Mouse (Mus musculus): Measurements from ENCODE around the gene Add3.

- TF ChIP-seq POLR2A (IDR thresholded peaks at IDR 0.05; ENCODE audit: control insufficient read depth in 1 of 2, insufficient read depth in 1 of 2, low read depth in 1 of 2, low read length in 2 of 2, poor library complexity in 1 of 2): no peak
- TF ChIP-seq UBTF (IDR thresholded peaks at IDR 0.05; ENCODE audit: borderline replicate concordance, insufficient read depth, low read depth, low read length): 0 out of 2 replicates have a peak, but pooled peaks have one; percentile 44
- no peak for TF ChIP-seq CTCF (IDR thresholded peaks at IDR 0.05 in 2 of 3, conservative IDR thresholded peaks at IDR 0.05 in 1 of 3; ENCODE audit: control insufficient read depth in 1 of 3, insufficient read depth in 1 of 3, low read depth in 2 of 3, low read length in 3 of 3, poor library complexity in 1 of 3, severe bottlenecking in 1 of 3)
These were observed 52.9 kb downstream of the Add3 start for GRCm38 (mm10) chr19:53193190-53193589.
